Mouse (Mus musculus): ENCODE data around the gene Tgm7.

Gene Tgm7

DNA sequence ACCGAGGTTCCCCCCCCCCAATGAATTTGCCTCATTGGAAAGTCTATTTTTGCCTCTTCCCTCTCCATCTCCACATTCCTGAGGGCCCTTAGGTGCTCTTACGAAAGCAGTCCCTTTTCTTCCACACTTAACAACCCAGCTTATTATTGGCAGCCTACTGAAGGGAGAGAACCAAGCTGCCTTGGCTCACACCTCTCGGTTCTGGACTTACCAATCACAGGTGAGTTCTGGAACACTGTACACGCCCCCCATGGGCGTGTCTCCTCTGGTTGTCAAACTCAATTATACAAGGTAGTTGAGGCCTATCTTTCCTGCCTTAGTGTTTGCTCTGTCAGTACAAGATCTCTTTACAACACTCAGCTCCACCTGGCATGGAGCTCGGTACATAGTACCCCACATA lies 37.7 kb downstream of the Tgm7 start:
- DNase-seq (ENCODE audit: low spot score): no peak

DNA sequence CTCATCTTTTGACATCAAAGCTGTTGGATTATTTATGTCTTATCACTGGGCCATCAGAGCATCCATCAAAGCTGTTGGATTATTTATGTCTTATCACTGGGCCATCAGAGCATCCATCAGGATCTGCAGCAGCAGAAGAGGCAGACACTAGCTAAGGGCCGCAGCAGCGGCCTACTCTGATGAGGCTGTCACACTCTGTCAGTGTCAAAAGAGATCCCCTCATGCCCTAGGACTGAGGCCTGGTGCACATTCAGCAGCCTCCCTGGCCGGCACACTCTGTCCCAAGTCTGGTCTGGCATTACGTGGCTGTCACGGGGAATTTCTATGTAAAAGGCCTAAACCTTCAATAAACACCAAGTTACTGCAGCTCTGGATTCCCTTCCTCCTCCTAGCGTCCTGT lies 40.1 kb downstream of the Tgm7 start:
- DNase-seq (ENCODE audit: low spot score): no peak

GRCm38 (mm10) chr2:121067116-121067515 lies 42.5 kb downstream of the Tgm7 start:
- no peak for DNase-seq (ENCODE audit: low spot score)

GRCm38 (mm10) chr2:121061315-121061714 lies 48.3 kb downstream of the Tgm7 start:
- no peak for DNase-seq (ENCODE audit: low spot score)

GRCm38 (mm10) chr2:121057997-121058396 lies 51.6 kb downstream of the Tgm7 start:
- no peak for DNase-seq (ENCODE audit: low spot score)

DNA sequence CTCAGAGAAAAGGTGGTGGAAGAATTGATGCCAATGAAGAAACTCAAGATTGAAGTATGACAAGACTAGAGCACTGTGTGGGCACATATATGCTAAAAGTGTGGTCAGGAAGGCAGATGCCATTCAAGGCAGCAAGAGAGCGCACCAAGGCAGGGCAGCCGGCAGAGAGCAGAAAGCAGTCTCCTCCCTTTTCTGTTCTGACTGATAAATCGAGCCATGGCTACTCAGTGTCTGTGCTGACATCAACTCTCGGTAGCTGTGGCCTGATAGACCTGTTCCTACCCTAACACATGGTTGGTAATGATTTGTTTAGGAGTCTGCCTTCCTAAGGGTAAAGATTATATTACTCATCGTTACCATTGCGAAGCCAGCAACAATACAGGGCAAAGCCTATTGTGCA lies 53.7 kb downstream of the Tgm7 start:
- DNase-seq (ENCODE audit: low spot score): no peak

GRCm38 (mm10) chr2:121054060-121054459 lies 55.5 kb downstream of the Tgm7 start:
- no peak for DNase-seq (ENCODE audit: low spot score)

DNA sequence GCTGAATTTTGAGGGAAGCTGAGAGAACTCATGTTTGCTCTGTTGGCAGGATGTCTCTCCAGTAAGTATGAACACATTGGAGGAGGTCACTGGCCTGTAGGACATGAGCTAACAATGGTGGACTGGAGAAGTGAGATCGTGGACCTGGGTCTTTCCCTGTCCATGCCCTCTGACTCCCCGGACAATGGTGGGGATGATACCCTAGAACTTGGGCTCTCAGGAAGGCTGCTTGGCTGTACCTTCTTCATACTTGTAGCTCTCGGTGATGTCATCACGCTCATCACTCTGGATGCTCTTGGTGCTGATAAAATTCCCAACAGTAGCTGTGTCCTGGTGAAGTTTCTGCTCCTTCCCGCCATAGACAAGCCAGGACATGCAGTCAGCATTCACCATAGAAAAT lies 57.4 kb downstream of the Tgm7 start:
- DNase-seq (ENCODE audit: low spot score): no peak

GRCm38 (mm10) chr2:121045653-121046052 lies 63.9 kb downstream of the Tgm7 start:
- no peak for DNase-seq (ENCODE audit: low spot score)
